Mouse (Mus musculus): ENCODE data around the gene Tcl1b5.

Gene Tcl1b5

GRCm38 (mm10) chr12:105209231-105209630, 33.1 kb downstream of the Tcl1b5 start:
- no peak for DNase-seq (ENCODE audit: low spot score)

GRCm38 (mm10) chr12:105217101-105217760, 41.1 kb downstream of the Tcl1b5 start:
- no peak for DNase-seq (ENCODE audit: low spot score)

- no peak for DNase-seq (ENCODE audit: low spot score)
Measured at GRCm38 (mm10) chr12:105222601-105223319, 46.6 kb downstream of the Tcl1b5 start, which contains the start of gene Tcl1. Tcl1 (minus strand) TSS chr12:105222793.

GRCm38 (mm10) chr12:105224621-105225320, 48.6 kb downstream of the Tcl1b5 start:
- DNase-seq (ENCODE audit: low spot score): no peak

All from MN1 (cell line).